Mouse (Mus musculus) kidney, postnatal 36 days (tissue): ENCODE results near the gene Tff1.

Experiments
- DNase-seq, 2 experiments: peaks; one replicate each; pipeline ENCODE4 v3.0.0; 2021 to 2022; ENCODE audit warnings: mixed read lengths in 2 of 2

Gene Tff1

GRCm38 (mm10) chr17:31165127-31165526 lies at the start of gene Tff1:
TSS of gene Tff1 (minus strand) at chr17:31165277.
- DNase-seq, result no peak

- DNase-seq, result no peak
Observed at GRCm38 (mm10) chr17:31211881-31212280, 46.8 kb upstream of the Tff1 start.

GRCm38 (mm10) chr17:31210299-31210698 lies 45.2 kb upstream of the Tff1 start:
- DNase-seq, result no peak

- DNase-seq, result no peak
Observed at GRCm38 (mm10) chr17:31209376-31209930, 44.4 kb upstream of the Tff1 start.

- DNase-seq, result no peak
Observed at GRCm38 (mm10) chr17:31208654-31209053, 43.6 kb upstream of the Tff1 start.

- DNase-seq, result no peak
Observed at GRCm38 (mm10) chr17:31207771-31208334, 42.8 kb upstream of the Tff1 start, which contains the start of gene Ubash3a. TSS of gene Ubash3a (plus strand) at chr17:31207873.

- DNase-seq, result no peak
Observed at GRCm38 (mm10) chr17:31198877-31199276, 33.8 kb upstream of the Tff1 start, which contains the start of gene Tmprss3. TSS of gene Tmprss3 (minus strand) at chr17:31198977.

- no peak for DNase-seq
Observed at GRCm38 (mm10) chr17:31196283-31196682, 31.2 kb upstream of the Tff1 start.

GRCm38 (mm10) chr17:31195207-31195606 lies 30.1 kb upstream of the Tff1 start:
- DNase-seq, result no peak

- DNase-seq, result no peak
Observed at GRCm38 (mm10) chr17:31193360-31193759, 28.3 kb upstream of the Tff1 start.

- no peak for DNase-seq
Observed at GRCm38 (mm10) chr17:31192663-31193062, 27.6 kb upstream of the Tff1 start.

GRCm38 (mm10) chr17:31191825-31192224 lies 26.7 kb upstream of the Tff1 start:
- DNase-seq, result no peak

GRCm38 (mm10) chr17:31187370-31187769 lies 22.3 kb upstream of the Tff1 start:
- DNase-seq, result peak; percentile 75 to 89

GRCm38 (mm10) chr17:31184269-31184990 lies 19.4 kb upstream of the Tff1 start:
- DNase-seq, result peak in 1 of 2 experiments; percentile 37

GRCm38 (mm10) chr17:31183180-31183974 lies 18.3 kb upstream of the Tff1 start:
- no peak for DNase-seq

- DNase-seq, result no peak
Observed at GRCm38 (mm10) chr17:31181490-31181889, 16.4 kb upstream of the Tff1 start.

GRCm38 (mm10) chr17:31176321-31176720 lies 11.2 kb upstream of the Tff1 start:
- DNase-seq, result no peak

- DNase-seq, result no peak
Observed at GRCm38 (mm10) chr17:31169796-31170195, 4.7 kb upstream of the Tff1 start.

GRCm38 (mm10) chr17:31163821-31164220 lies 1.3 kb downstream of the Tff1 start:
- no peak for DNase-seq

- DNase-seq, result peak; percentile 18 to 27
Observed at GRCm38 (mm10) chr17:31162607-31163006, 2.5 kb downstream of the Tff1 start.

GRCm38 (mm10) chr17:31160291-31160690 lies 4.8 kb downstream of the Tff1 start:
- peak; percentile 35 to 46 for DNase-seq

GRCm38 (mm10) chr17:31157921-31158320 lies 7.2 kb downstream of the Tff1 start:
- DNase-seq, result no peak

- no peak for DNase-seq
Observed at GRCm38 (mm10) chr17:31153785-31154184, 11.3 kb downstream of the Tff1 start.
